9 mouse cellular contexts compared by ENCODE assay signal in genomic region chr16:77421591-77422024, GRCm38 (mm10).
DNase-seq lines count a peak whose midpoint lies in the region; ATAC-seq lines count a peak whose summit lies in the region.
"Had no signal": no experiment of that assay in that cellular context is flagged by ENCODE, and none has a peak within 500 bp of the region (broad histone marks: within the 10 kb centered on the region; RNA-seq: fewer than 3 reads in every experiment).

No protein-coding gene starts in this region.

- peak; percentile 23 to 44 for DNase-seq in left cerebral cortex, adult 18-20 months (ENCODE audit: low spot score in 2 of 2)
- DNase-seq in left cerebral cortex, adult 11 months (ENCODE audit: low spot score), result no peak
- peak; percentile 68 to 70 for DNase-seq in kidney, adult 8-10 months
- peak; percentile 34 for DNase-seq in right cerebral cortex, adult 18-20 months
- no peak for DNase-seq in adrenal gland, adult 18-20 months (ENCODE audit: low spot score in 2 of 2)

- peak; percentile 93 for ATAC-seq in forebrain, embryonic 13.5 days
- ATAC-seq in limb, embryonic 13.5 days (ENCODE audit: low FRiP score, low read depth), result peak; percentile 91
- no peak for ATAC-seq in megakaryocyte-erythroid progenitor cell, adult 5-6 weeks (replicated peaks; ENCODE audit: low FRiP score, low TSS enrichment, poor library complexity, severe bottlenecking)

- H3K4me3 ChIP-seq in forebrain, embryonic 13.5 days, result peak overlapping the region; percentile 36
- peak overlapping the region; percentile 18 for H3K4me3 ChIP-seq in limb, embryonic 13.5 days

- WGBS in forebrain, embryonic 13.5 days, result under 1% methylated on average over 10 of the region's 10 CpGs
- WGBS in limb, embryonic 13.5 days, result 16% methylated on average over 10 of the region's 10 CpGs

- peak overlapping the region; percentile 62 for H3K4me2 ChIP-seq in forebrain, embryonic 13.5 days
- H3K4me2 ChIP-seq in limb, embryonic 13.5 days (replicated peaks), result peak overlapping the region; percentile 57

- H3K27me3 ChIP-seq in forebrain, embryonic 13.5 days, result no peaks in the 10 kb centered on the region
- H3K27me3 ChIP-seq in limb, embryonic 13.5 days, result no peaks in the 10 kb centered on the region

- no peaks in the 10 kb centered on the region for H3K9me3 ChIP-seq in forebrain, embryonic 13.5 days (replicated peaks)
- H3K9me3 ChIP-seq in limb, embryonic 13.5 days, result no peaks in the 10 kb centered on the region

- H3K27ac ChIP-seq in forebrain, embryonic 13.5 days, result peak overlapping the region; percentile 97
- peak overlapping the region; percentile 76; the same call in 1 of the 2 replicates for H3K27ac ChIP-seq in limb, embryonic 13.5 days

- no peaks in the 10 kb centered on the region for H3K36me3 ChIP-seq in forebrain, embryonic 13.5 days (ENCODE audit: poor library complexity, severe bottlenecking)
- no peaks in the 10 kb centered on the region for H3K36me3 ChIP-seq in limb, embryonic 13.5 days
- H3K36me3 ChIP-seq: G1E had no signal

- peaks cover 34% of the 10 kb centered on the region for H3K4me1 ChIP-seq in forebrain, embryonic 13.5 days
- H3K4me1 ChIP-seq in limb, embryonic 13.5 days, result peaks cover 45% of the 10 kb centered on the region

- peak overlapping the region; percentile 75 for H3K9ac ChIP-seq in forebrain, embryonic 13.5 days
- H3K9ac ChIP-seq in limb, embryonic 13.5 days, result 0 out of 2 replicates have a peak overlapping the region, but pooled peaks have one; percentile 32

Comparison
In these comparisons a context has a peak if more than half of its experiments do, and no peak if none do; other contexts are left out.
1. DNase-seq: peak in left cerebral cortex, adult 18-20 months (2 of 2), kidney, adult 8-10 months (2 of 2) and right cerebral cortex, adult 18-20 months (single experiment); none in left cerebral cortex, adult 11 months (single experiment) and adrenal gland, adult 18-20 months (0 of 2).